Mouse (Mus musculus): ENCODE data around the gene Gm10160.

DNA sequence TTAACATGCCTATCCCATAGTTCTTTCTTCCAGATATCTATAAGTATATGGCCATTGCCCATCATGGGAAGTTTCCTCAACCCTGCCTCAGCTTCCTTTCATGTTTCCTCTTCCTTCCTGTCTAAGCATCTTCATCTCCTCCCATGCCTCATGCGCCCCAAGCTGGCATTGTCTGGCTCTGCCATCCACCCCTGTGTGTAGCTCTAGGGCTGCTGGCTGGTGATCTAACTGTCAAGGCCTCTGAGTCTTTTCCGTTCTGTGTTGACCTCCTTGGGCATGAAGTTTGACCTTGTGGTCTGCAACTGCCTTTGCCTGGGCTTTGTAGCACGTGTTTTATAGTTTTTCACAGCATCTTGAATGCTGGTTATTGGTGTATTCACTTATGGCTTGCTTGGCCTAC lies 10.3 kb downstream of the Gm10160 start:
- TF ChIP-seq CTCF (IDR thresholded peaks at IDR 0.05; ENCODE audit: low read depth, low read length) = no peak
- TF ChIP-seq POLR2A (IDR thresholded peaks at IDR 0.05; ENCODE audit: borderline replicate concordance, low read depth, low read length) = no peak
